Mouse (Mus musculus) retina, postnatal 7 days (tissue): ENCODE results near the gene Slc44a4.

Source experiments
- DNase-seq: peaks from one replicate; pipeline ENCODE4 v3.0.0-alpha.2; 2012; ENCODE audit warnings: low read depth, low spot score

Gene Slc44a4

GRCm38 (mm10) chr17:34913930-34914665 is at the start of gene Slc44a4:
Slc44a4 (plus strand) TSS chr17:34914466.
- DNase-seq: no peak

- DNase-seq: no peak
Observed at GRCm38 (mm10) chr17:34865981-34866380, 48.3 kb upstream of the Slc44a4 start.

- DNase-seq: no peak
Observed at GRCm38 (mm10) chr17:34874321-34874720, 39.9 kb upstream of the Slc44a4 start.

GRCm38 (mm10) chr17:34879336-34879879 is 34.9 kb upstream of the Slc44a4 start, which contains the start of gene Zbtb12:
Zbtb12 (plus strand) TSS chr17:34879483.
- no peak for DNase-seq

DNA sequence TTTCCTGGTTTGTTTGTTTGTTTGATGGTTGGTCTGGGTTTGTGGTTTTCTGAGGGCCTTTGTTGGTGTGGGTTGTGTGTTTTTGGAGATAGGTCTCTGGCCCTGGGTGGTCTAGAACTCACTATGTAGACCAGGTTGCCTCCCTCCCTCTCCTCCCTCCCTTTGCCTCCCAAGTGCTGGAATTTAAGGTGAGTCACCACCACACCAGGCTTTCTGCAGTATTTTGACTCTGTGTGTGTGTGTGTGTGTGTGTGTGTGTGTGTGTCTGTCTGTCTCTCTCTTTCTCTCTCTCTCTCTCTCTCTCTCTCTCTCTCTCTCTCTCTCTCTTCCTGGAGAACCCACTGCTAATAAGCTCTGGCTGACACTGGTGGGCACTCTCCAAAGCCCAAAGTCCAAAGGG is 33.1 kb upstream of the Slc44a4 start:
- no peak for DNase-seq

- no peak for DNase-seq
Observed at GRCm38 (mm10) chr17:34881683-34882310, 32.5 kb upstream of the Slc44a4 start, which contains the start of gene Gm20547. Gm20547 (minus strand) TSS chr17:34882042.

DNA sequence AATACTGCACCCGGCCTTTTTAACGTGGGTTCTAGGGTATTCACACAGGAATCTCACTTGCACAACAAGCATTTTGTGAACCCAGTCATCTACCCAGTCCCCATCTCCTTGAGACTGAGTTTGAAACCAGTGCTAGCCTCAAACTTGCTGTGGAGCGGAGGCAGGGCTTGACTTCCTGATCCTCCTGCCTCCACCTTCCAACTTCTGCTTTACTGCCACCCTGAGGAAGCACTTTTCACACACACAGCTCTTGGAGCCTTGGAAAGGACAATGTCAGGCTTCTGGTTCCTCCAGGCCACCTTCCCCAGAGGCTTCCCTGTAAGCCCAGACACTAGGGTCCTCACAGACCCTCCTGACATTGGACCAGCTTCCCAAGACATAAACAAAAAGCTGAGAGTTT is 30.9 kb upstream of the Slc44a4 start:
- DNase-seq: no peak

DNA sequence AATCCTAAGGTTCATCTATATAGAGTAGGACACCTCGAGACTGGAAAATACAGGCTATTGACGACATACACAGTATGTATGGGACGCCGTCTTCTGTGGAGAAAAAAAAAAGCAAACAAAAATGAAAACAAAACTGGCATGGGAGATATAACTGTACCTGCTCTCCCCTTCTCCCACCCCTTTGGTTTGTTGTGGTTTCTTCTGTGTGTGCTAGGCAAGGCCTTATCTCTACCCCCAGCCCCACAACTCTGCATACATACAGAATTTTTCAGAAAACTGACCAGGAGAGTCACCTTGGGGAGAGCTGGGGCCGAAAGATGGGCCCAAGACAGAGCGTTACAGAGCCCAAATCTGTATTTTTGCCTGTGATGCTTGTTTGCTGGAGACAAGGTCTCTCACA is 29.6 kb upstream of the Slc44a4 start:
- DNase-seq: no peak

- DNase-seq: no peak
Observed at GRCm38 (mm10) chr17:34885615-34886014, 28.7 kb upstream of the Slc44a4 start.

DNA sequence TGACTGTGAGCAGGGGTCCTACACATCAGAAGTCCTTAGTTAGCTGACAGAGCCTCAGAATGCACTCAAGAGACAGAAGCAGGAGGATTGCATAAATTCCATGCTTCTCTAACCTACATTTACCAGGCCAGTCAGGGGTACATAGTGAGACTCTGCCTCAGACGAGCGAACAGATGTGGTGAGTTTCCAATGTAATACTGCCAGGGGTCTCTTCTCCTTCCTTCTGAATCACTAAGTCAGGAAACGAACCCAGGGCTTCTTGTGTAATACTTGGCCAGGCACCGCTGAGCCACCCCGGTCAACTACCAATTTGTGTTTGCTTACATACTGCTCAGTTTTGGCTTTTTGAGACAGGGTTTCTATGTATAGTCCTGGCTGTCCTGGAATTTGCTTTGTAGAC is 26.3 kb upstream of the Slc44a4 start:
- no peak for DNase-seq

GRCm38 (mm10) chr17:34890074-34890743 is 24.1 kb upstream of the Slc44a4 start:
- DNase-seq: no peak

- DNase-seq: no peak
Observed at GRCm38 (mm10) chr17:34891377-34891776, 22.9 kb upstream of the Slc44a4 start.

DNA sequence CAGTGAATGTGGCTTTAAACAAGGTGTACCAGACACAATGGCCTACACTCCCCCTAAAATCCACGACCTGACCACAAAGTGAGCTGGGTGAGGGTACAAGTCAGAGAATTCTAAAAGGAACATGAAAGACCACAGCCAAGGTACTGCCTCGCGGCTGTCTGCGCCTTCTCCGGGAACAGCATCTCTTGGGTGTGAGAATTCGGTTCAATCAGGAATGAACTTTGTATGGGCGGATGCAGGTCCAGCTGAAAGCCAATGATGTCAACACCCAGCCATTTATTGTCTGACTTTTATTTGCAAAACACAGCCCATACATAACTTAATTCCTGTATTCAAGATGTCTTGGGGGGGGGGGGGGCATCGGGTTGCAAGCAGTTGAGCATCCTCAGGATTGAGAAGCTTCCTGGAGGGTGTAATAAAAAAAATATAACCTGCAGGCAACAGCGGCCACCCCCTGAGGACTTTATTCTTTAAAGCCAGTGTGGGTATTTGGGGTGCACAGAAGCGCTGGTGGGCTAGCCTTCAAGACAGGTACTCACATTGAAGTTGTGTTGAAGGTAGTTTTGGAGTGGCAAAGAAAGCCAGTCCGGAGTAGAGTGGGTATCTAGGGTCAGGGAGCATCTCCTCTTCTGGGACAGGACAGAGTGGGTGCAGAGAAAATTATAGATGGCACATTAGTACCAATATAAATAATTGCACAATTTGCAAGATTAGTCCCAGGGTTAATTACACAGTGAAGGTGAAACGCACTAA is 21.0 kb upstream of the Slc44a4 start:
- no peak for DNase-seq

GRCm38 (mm10) chr17:34894074-34894597 is 20.1 kb upstream of the Slc44a4 start:
- peak; percentile 98 for DNase-seq

DNA sequence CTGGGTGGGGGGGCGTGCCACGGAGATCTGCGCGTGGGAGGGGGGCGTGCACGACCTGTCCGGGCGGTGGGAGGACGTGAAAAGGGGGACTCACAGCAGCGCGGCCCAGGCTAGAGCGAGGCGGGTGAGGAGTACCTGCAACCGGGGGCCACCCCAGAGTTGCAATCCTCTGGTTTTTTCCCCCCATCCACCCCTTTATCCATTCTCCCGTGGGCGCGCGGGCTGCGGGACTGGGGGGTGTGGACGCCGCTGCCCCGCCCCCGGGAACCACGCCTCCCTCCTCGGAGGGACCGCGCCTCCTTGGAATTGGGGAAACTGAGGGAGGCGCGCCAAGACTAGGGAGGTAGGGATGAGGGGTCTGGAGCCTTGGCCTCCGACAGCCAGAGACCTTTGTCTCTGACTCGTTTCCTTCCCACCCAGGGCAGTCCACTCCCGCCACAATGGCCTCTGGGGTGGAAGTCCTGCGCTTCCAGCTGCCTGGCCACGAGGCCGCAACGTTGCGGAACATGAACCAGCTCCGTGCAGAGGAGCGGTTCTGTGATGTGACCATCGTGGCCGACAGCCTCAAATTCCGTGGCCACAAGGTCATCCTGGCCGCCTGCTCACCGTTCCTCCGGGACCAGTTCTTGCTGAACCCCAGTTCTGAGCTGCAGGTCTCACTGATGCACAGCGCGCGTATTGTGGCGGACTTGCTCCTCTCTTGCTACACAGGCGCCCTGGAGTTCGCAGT is 19.3 kb upstream of the Slc44a4 start:
- no peak for DNase-seq

DNA sequence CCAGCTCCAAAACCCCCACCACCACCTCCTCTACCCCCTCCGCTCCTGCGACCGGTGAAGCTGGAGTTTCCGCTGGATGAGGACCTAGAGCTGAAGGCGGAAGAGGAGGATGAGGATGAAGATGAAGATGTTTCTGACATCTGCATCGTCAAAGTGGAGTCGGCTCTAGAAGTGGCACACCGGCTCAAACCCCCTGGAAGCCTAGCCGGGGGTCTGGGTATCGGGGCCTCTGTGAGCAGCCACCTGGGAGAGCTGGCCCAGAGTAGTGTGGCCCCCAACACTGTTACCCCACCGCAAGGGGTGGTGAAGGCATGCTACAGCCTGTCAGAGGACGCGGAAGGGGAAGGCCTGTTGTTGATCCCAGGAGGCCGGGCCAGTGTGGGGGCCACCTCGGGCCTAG is 18.5 kb upstream of the Slc44a4 start:
- no peak for DNase-seq

DNA sequence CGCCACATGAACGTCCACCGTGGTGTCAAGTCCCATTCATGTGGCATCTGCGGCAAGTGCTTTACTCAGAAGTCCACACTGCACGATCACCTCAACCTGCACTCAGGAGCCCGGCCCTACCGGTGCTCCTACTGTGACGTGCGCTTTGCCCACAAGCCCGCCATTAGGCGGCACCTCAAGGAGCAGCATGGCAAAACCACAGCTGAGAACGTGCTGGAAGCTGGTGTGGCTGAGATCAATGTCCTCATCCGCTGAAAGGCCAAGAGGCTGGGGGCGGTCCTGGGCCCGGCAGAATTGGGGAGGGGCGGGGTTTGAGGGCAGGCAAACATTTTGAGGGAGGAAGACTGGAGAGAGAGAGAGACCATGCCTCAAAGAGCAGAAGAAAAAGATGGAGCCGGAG is 17.9 kb upstream of the Slc44a4 start:
- no peak for DNase-seq

GRCm38 (mm10) chr17:34897373-34898159 is 16.7 kb upstream of the Slc44a4 start:
- DNase-seq: no peak

GRCm38 (mm10) chr17:34898160-34898586 is 16.1 kb upstream of the Slc44a4 start, which contains the start of the genes C2 and Ehmt2:
C2 (minus strand) TSS chr17:34898265.
Ehmt2 (plus strand) TSS chr17:34898469.
- DNase-seq: peak; percentile 70

GRCm38 (mm10) chr17:34898706-34899052 is 15.6 kb upstream of the Slc44a4 start:
- DNase-seq: no peak
